Mouse (Mus musculus): ENCODE data around the gene Ndufa6.
A peak's percentile ranks its signal among the peaks of the same experiment; 100 is the strongest.

Ndufa6 gene

GRCm38 (mm10) chr15:82341675-82342542 lies 12.2 kb downstream of the Ndufa6 start:
- no peak for DNase-seq (ENCODE audit: low read depth, low spot score)

GRCm38 (mm10) chr15:82341036-82341501 lies 13.1 kb downstream of the Ndufa6 start:
- DNase-seq (ENCODE audit: low read depth, low spot score): no peak

GRCm38 (mm10) chr15:82340414-82341035 lies 13.6 kb downstream of the Ndufa6 start:
- DNase-seq (ENCODE audit: low read depth, low spot score): no peak

GRCm38 (mm10) chr15:82339634-82340254 lies 14.4 kb downstream of the Ndufa6 start:
- DNase-seq (ENCODE audit: low read depth, low spot score): no peak

- no peak for DNase-seq (ENCODE audit: low read depth, low spot score)
Observed at GRCm38 (mm10) chr15:82339150-82339549, 15.0 kb downstream of the Ndufa6 start.

- peak; percentile 96 for DNase-seq (ENCODE audit: low read depth, low spot score)
Observed at GRCm38 (mm10) chr15:82338593-82339112, 15.5 kb downstream of the Ndufa6 start, which contains the start of the genes Naga, Pheta2 and Smdt1. Naga (minus strand) TSS chr15:82338925. Pheta2 (plus strand) TSS chr15:82338942. Smdt1 (plus strand) TSS chr15:82338959.

- no peak for DNase-seq (ENCODE audit: low read depth, low spot score)
Observed at GRCm38 (mm10) chr15:82337875-82338274, 16.2 kb downstream of the Ndufa6 start.

GRCm38 (mm10) chr15:82336629-82337028 lies 17.5 kb downstream of the Ndufa6 start:
- DNase-seq (ENCODE audit: low read depth, low spot score): no peak

- DNase-seq (ENCODE audit: low read depth, low spot score): no peak
Observed at GRCm38 (mm10) chr15:82335194-82335593, 18.9 kb downstream of the Ndufa6 start.

GRCm38 (mm10) chr15:82325382-82325781 lies 28.7 kb downstream of the Ndufa6 start:
- DNase-seq (ENCODE audit: low read depth, low spot score): no peak

GRCm38 (mm10) chr15:82322195-82322594 lies 31.9 kb downstream of the Ndufa6 start:
- DNase-seq (ENCODE audit: low read depth, low spot score): no peak

GRCm38 (mm10) chr15:82319613-82320012 lies 34.5 kb downstream of the Ndufa6 start:
- no peak for DNase-seq (ENCODE audit: low read depth, low spot score)

GRCm38 (mm10) chr15:82317839-82318238 lies 36.3 kb downstream of the Ndufa6 start:
- DNase-seq (ENCODE audit: low read depth, low spot score): no peak

GRCm38 (mm10) chr15:82308416-82308815 lies 45.7 kb downstream of the Ndufa6 start:
- no peak for DNase-seq (ENCODE audit: low read depth, low spot score)

GRCm38 (mm10) chr15:82307107-82307506 lies 47.0 kb downstream of the Ndufa6 start:
- no peak for DNase-seq (ENCODE audit: low read depth, low spot score)

Measured in skeletal muscle tissue, adult 2 months (tissue).